ENCODE assay signal across 12 mouse cellular contexts in the genomic region with DNA sequence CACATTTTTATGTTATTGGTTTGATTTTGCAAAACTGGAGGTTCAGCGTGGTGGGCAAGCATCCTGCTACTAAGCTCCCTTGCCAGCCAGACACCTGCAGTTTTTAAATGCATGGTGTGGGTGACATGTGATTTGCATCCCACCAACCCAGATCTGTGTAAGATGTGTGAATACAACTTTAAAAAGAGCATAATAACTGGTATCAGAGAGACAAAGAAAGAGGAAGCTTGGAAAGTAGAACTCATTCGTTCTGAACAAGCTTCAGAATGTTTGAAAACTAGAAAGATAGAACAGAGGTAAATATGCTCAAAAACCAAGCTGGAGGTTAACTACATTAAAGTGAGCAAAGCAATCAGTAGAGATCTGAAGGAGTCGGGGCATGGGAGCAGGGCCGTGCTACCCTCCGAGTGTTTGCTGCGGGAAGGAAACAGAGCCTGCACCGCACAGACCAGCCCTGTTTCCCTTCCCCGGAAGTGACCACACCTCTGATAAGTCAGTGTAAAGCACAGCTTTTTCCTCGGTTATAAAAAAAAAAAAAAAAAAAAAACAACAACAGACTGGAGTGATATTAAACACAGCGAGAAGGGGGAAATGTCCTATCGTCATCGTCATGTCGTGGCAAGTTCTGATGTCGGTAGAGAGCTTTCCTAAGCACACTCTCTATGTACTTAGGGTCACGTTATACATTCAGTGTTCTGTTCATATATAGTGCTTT.
DNase-seq lines count a peak whose midpoint lies in the region; ATAC-seq lines count a peak whose summit lies in the region.
"Had no signal": no experiment of that assay in that cellular context is flagged by ENCODE, and none has a peak within 500 bp of the region (broad histone marks: within the 10 kb centered on the region; RNA-seq: fewer than 3 reads in every experiment).

No protein-coding gene starts in this region.

- no peak for DNase-seq in heart, postnatal 14 days
- peak; percentile 8 to 20 for DNase-seq in CD8-positive naive resting alpha-beta T cell, adult 2 months (ENCODE audit: low read depth in 2 of 2, low spot score in 2 of 2)
- DNase-seq in right cerebral cortex, postnatal 4 days: no peak
- DNase-seq in hindbrain, embryonic 14.5 days (ENCODE audit: low spot score): no peak
- DNase-seq: forebrain, postnatal 0 days had no signal

- H3K27me3 ChIP-seq in heart, embryonic 16.5 days (ENCODE audit: control insufficient read depth, insufficient read depth, low read length): no peaks in the 10 kb centered on the region
- no peaks in the 10 kb centered on the region for H3K27me3 ChIP-seq in hindbrain, embryonic 14.5 days (ENCODE audit: control insufficient read depth, insufficient read depth, low read length)
- H3K27me3 ChIP-seq: hindbrain, embryonic 12.5 days; midbrain, embryonic 15.5 days; stomach, embryonic 15.5 days had no signal

- H3K9me3 ChIP-seq in heart, embryonic 16.5 days (replicated peaks; ENCODE audit: control insufficient read depth, low read length): no peaks in the 10 kb centered on the region
- H3K9me3 ChIP-seq in hindbrain, embryonic 14.5 days (ENCODE audit: control insufficient read depth, low read length): no peaks in the 10 kb centered on the region
- H3K9me3 ChIP-seq: hindbrain, embryonic 12.5 days; midbrain, embryonic 15.5 days; stomach, embryonic 15.5 days had no signal

- no peak overlapping the region for H3K9ac ChIP-seq in heart, embryonic 16.5 days (ENCODE audit: low read length)
- H3K9ac ChIP-seq in hindbrain, embryonic 14.5 days: no peak overlapping the region
- H3K9ac ChIP-seq: forebrain, postnatal 0 days; hindbrain, embryonic 12.5 days; midbrain, embryonic 15.5 days; stomach, embryonic 15.5 days had no signal

- 56% methylated on average over 15 of the region's 15 CpGs for WGBS in heart, embryonic 16.5 days
- 86% methylated on average over 15 of the region's 15 CpGs for WGBS in hindbrain, embryonic 14.5 days

- H3K27ac ChIP-seq in heart, embryonic 16.5 days (ENCODE audit: low read length): no peak overlapping the region
- no peak overlapping the region for H3K27ac ChIP-seq in hindbrain, embryonic 14.5 days
- H3K27ac ChIP-seq: hindbrain, embryonic 12.5 days; midbrain, embryonic 15.5 days; stomach, embryonic 15.5 days had no signal

- H3K4me2 ChIP-seq in heart, embryonic 16.5 days (ENCODE audit: low read depth, low read length): peak overlapping the region; percentile 33; the same call in 1 of the 2 replicates
- no peak overlapping the region for H3K4me2 ChIP-seq in hindbrain, embryonic 14.5 days (replicated peaks)
- H3K4me2 ChIP-seq: hindbrain, embryonic 12.5 days; midbrain, embryonic 15.5 days; stomach, embryonic 15.5 days had no signal

- no peaks in the 10 kb centered on the region for H3K36me3 ChIP-seq in heart, embryonic 16.5 days (ENCODE audit: control insufficient read depth, insufficient read depth)
- H3K36me3 ChIP-seq in hindbrain, embryonic 14.5 days (replicated peaks; ENCODE audit: control insufficient read depth, insufficient read depth): no peaks in the 10 kb centered on the region
- H3K36me3 ChIP-seq: hindbrain, embryonic 12.5 days; midbrain, embryonic 15.5 days; stomach, embryonic 15.5 days had no signal

- intact Hi-C loops in heart, postnatal 14 days (cut with DNase I): no loop called here

- H3K4me3 ChIP-seq in heart, embryonic 16.5 days (ENCODE audit: low read length): no peak overlapping the region
- no peak overlapping the region for H3K4me3 ChIP-seq in hindbrain, embryonic 14.5 days (replicated peaks; ENCODE audit: low read length)
- H3K4me3 ChIP-seq: hindbrain, embryonic 12.5 days; midbrain, embryonic 15.5 days; stomach, embryonic 15.5 days had no signal

- H3K4me1 ChIP-seq in heart, embryonic 16.5 days (ENCODE audit: control insufficient read depth, insufficient read depth, low read length): no peaks in the 10 kb centered on the region
- no peaks in the 10 kb centered on the region for H3K4me1 ChIP-seq in hindbrain, embryonic 14.5 days (replicated peaks; ENCODE audit: control insufficient read depth, insufficient read depth, low read length)
- H3K4me1 ChIP-seq: hindbrain, embryonic 12.5 days; midbrain, embryonic 15.5 days; stomach, embryonic 15.5 days had no signal

- ATAC-seq in heart, embryonic 16.5 days (replicated peaks; ENCODE audit: extremely low read depth, insufficient read depth, low FRiP score): no peak
- ATAC-seq in inflammation-experienced regulatory T-cells, adult 6 months: peak; percentile 81
- ATAC-seq in neutrophil, adult 5-6 weeks (ENCODE audit: extremely low read depth, insufficient number of reproducible peaks, low FRiP score, poor library complexity, severe bottlenecking): peak; percentile 53; the same call in 1 of the 2 replicates
- ATAC-seq in hindbrain, embryonic 14.5 days (ENCODE audit: low FRiP score): no peak
- ATAC-seq in erythroblast, adult 5-6 weeks (replicated peaks; ENCODE audit: low FRiP score, poor library complexity, severe bottlenecking): no peak
- ATAC-seq: forebrain, postnatal 0 days; midbrain, embryonic 15.5 days had no signal

Comparison
In these comparisons a context has a peak if more than half of its experiments do, and no peak if none do; other contexts are left out.
1. ATAC-seq: peak in inflammation-experienced regulatory T-cells, adult 6 months (single experiment) and neutrophil, adult 5-6 weeks (single experiment); none in heart, embryonic 16.5 days (single experiment), hindbrain, embryonic 14.5 days (single experiment) and erythroblast, adult 5-6 weeks (single experiment).
2. DNase-seq: peak in CD8-positive naive resting alpha-beta T cell, adult 2 months (2 of 2); none in heart, postnatal 14 days (0 of 2), right cerebral cortex, postnatal 4 days (single experiment) and hindbrain, embryonic 14.5 days (single experiment).